Mouse (Mus musculus) bone marrow macrophage, adult 2 months (primary cell): ENCODE measurements around the gene Lama2.

Source experiments
- CTCF ChIP-seq: IDR thresholded peaks from 2 replicates; pipeline ENCODE4 v1.5.1; 2012; ENCODE audit warnings: low read depth, mild to moderate bottlenecking, low read length, moderate library complexity
- POLR2A ChIP-seq: IDR thresholded peaks from 2 replicates; pipeline ENCODE4 v1.6.1; 2012; ENCODE audit warnings: mild to moderate bottlenecking, low read depth, low read length, borderline replicate concordance

DNA sequence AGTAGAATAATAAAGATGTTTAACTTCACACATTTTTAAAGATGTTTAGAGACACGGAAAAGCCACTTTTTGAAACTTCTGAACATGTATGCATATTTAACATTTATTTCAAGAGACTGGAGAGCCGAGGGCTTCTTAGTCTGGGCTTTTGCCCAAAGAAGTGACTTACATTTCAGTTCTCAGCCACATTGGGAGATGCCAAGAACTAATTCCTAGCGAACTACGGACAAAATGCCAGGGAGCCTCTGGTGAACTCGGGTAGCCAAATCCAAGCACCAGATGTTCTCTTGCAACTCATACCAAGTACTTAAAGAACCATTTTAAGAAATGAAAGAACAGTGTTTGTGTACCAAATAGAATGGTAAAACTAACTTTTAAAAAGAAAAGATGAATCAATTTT is 495.8 kb downstream of the Lama2 start:
- no peak for TF ChIP-seq POLR2A
- no peak for TF ChIP-seq CTCF
